Mouse (Mus musculus) neutrophil, adult 65 days (primary cell): Measurements from ENCODE around the gene Ccl9. TPM values are rescaled to one million over a fixed set of nuclear protein-coding genes. Genes with fewer than 3 reads are reported as not detected.

ENCODE experiments used
- total RNA-seq: library from RNA; stranded (reverse); gene quantifications from 2 replicates; pipeline ENCODE4 v1.2.4, GENCODE M21; 2023

The Ccl9 gene
- 59.9 and 130 TPM in 2 replicates for total RNA-seq

GRCm38 (mm10) chr11:83578186-83578760 lies at the start of gene Ccl9:
TSS of gene Ccl9 (minus strand) at chr11:83578636.

GRCm38 (mm10) chr11:83592853-83593252 lies 14.4 kb upstream of the Ccl9 start, which contains the start of gene Ccl6:
TSS of gene Ccl6 (minus strand) at chr11:83593087.

DNA sequence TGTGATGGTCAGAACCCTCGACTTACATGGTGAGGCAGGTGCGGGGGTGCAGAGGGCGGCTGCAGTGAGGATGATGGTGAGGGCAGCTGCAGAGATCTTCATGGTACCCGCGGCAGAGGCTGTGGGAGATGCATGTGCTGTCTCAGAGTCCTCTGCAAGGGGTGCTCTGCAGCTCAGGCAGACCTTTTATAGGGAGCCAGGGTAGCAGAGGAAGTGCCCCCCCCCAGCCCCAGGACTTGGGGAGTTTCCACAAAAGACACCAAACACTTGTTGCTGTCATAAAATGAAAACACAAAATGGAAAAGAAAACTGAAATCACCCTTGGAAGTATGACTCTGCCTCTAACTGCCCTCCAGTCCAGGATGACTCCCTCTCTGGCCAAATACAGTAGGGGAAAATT lies 48.1 kb downstream of the Ccl9 start, which contains the start of gene Ccl5:
TSS of gene Ccl5 (minus strand) at position 159 of the 400 bp plus-strand sequence.

Other genes starting within 250 kb of the Ccl9 start
- gene Rasl10b, start 169.5 kb downstream of the Ccl9 start, total RNA-seq: 0.25 and 0.54 TPM in 2 replicates
- not detected in 2 replicates for gene Gas2l2, start 149.2 kb downstream of the Ccl9 start, total RNA-seq
- 45.7 and 51.4 TPM in 2 replicates for gene 1700020L24Rik, start 141.0 kb downstream of the Ccl9 start, total RNA-seq
- gene Mmp28, start 115.6 kb downstream of the Ccl9 start, total RNA-seq: 1.5 and 1.7 TPM in 2 replicates
- gene Taf15, start 105.5 kb downstream of the Ccl9 start, total RNA-seq: 61.8 and 81.9 TPM in 2 replicates
- gene Heatr9, start 56.5 kb downstream of the Ccl9 start, total RNA-seq: not detected in 2 replicates
- gene Ccl5, start 48.1 kb downstream of the Ccl9 start, total RNA-seq: not detected in 2 replicates
- 672 and 1,042 TPM in 2 replicates for gene Ccl6, start 14.5 kb upstream of the Ccl9 start, total RNA-seq
- not detected in 2 replicates for gene Rpl9-ps1, start 67.0 kb upstream of the Ccl9 start, total RNA-seq
- gene Ccl3, start 70.7 kb upstream of the Ccl9 start, total RNA-seq: 78.2 and 98.1 TPM in 2 replicates
- 18.8 and 19.9 TPM in 2 replicates for gene Ccl4, start 83.9 kb upstream of the Ccl9 start, total RNA-seq
- 38.1 and 51.9 TPM in 2 replicates for gene Wfdc17, start 125.4 kb upstream of the Ccl9 start, total RNA-seq
- not detected in 2 replicates for gene Wfdc18, start 130.4 kb upstream of the Ccl9 start, total RNA-seq
- 677 and 813 TPM in 2 replicates for gene Wfdc21, start 168.3 kb upstream of the Ccl9 start, total RNA-seq
- 28.1 and 35.7 TPM in 2 replicates for gene Heatr6, start 175.1 kb upstream of the Ccl9 start, total RNA-seq